Mouse (Mus musculus) Muller cell, postnatal 12 days (primary cell): Measurements from ENCODE around the gene Uggt2.

Experiments used
- DNase-seq: peaks from one replicate; pipeline ENCODE4 v3.0.0-alpha.2; 2015; ENCODE audit errors: inconsistent ontology term

Gene Uggt2

GRCm38 (mm10) chr14:119098851-119099569 is at the start of gene Uggt2:
Gene Uggt2 (minus strand): TSS chr14:119099430.
- DNase-seq: peak; percentile 92

GRCm38 (mm10) chr14:119139381-119139950 is 40.2 kb upstream of the Uggt2 start:
- DNase-seq: peak; percentile 6

GRCm38 (mm10) chr14:119138786-119139100 is 39.5 kb upstream of the Uggt2 start:
- peak; percentile 34 for DNase-seq

GRCm38 (mm10) chr14:119137906-119138785 is 38.9 kb upstream of the Uggt2 start, which contains the start of gene Hs6st3:
Gene Hs6st3 (plus strand): TSS chr14:119138341.
- peak; percentile 52 for DNase-seq

- peak; percentile 80 for DNase-seq
Observed at GRCm38 (mm10) chr14:119137512-119137905, 38.3 kb upstream of the Uggt2 start.

GRCm38 (mm10) chr14:119127330-119127729 is 28.1 kb upstream of the Uggt2 start:
- no peak for DNase-seq

GRCm38 (mm10) chr14:119125840-119126239 is 26.6 kb upstream of the Uggt2 start:
- no peak for DNase-seq

GRCm38 (mm10) chr14:119124061-119124460 is 24.8 kb upstream of the Uggt2 start:
- DNase-seq: peak; percentile 59

GRCm38 (mm10) chr14:119123582-119123981 is 24.4 kb upstream of the Uggt2 start:
- DNase-seq: peak; percentile 36

GRCm38 (mm10) chr14:119112558-119112957 is 13.3 kb upstream of the Uggt2 start:
- no peak for DNase-seq

- DNase-seq: no peak
Observed at GRCm38 (mm10) chr14:119109776-119110218, 10.6 kb upstream of the Uggt2 start.

GRCm38 (mm10) chr14:119108776-119109301 is 9.6 kb upstream of the Uggt2 start:
- DNase-seq: no peak

- DNase-seq: no peak
Observed at GRCm38 (mm10) chr14:119107591-119107990, 8.4 kb upstream of the Uggt2 start.

GRCm38 (mm10) chr14:119099570-119099891 is 301 bp upstream of the Uggt2 start:
- no peak for DNase-seq

- DNase-seq: no peak
Observed at GRCm38 (mm10) chr14:119061811-119062210, 37.4 kb downstream of the Uggt2 start.

GRCm38 (mm10) chr14:119060682-119061081 is 38.5 kb downstream of the Uggt2 start:
- DNase-seq: no peak

- no peak for DNase-seq
Observed at GRCm38 (mm10) chr14:119057014-119057413, 42.2 kb downstream of the Uggt2 start.

- peak; percentile 53 for DNase-seq
Observed at GRCm38 (mm10) chr14:119052969-119053368, 46.3 kb downstream of the Uggt2 start.

GRCm38 (mm10) chr14:119052361-119052760 is 46.9 kb downstream of the Uggt2 start:
- DNase-seq: no peak

- DNase-seq: no peak
Observed at GRCm38 (mm10) chr14:119043765-119044164, 55.5 kb downstream of the Uggt2 start.

GRCm38 (mm10) chr14:119040253-119040652 is 59.0 kb downstream of the Uggt2 start:
- no peak for DNase-seq

- DNase-seq: no peak
Observed at GRCm38 (mm10) chr14:119037755-119038154, 61.5 kb downstream of the Uggt2 start.
